Mouse (Mus musculus) stomach, postnatal 0 days (tissue): ENCODE measurements around the gene Zer1.
"Not testable (repeated sequence)": the region's sequence is repeated elsewhere in the genome, so short reads cannot be mapped to it uniquely, and the experiment has no call there.

Experiments
- CTCF ChIP-seq: IDR thresholded peaks from 2 replicates; pipeline ENCODE4 v1.5.1; 2016; ENCODE audit warnings: antibody characterized with exemption, low read depth, mild to moderate bottlenecking, moderate library complexity
- EP300 ChIP-seq: optimal IDR thresholded peaks from 2 replicates; pipeline ENCODE3; 2016; ENCODE audit warnings: antibody characterized with exemption

- not testable (repeated sequence) for TF ChIP-seq CTCF, EP300
Observed at GRCm38 (mm10) chr2:30159871-30160270, 35.5 kb upstream of the Zer1 start.
